Mouse (Mus musculus) urinary bladder, postnatal 14 days (tissue): ENCODE data around the gene Ppp6c.
"Not testable (repeated sequence)": the region's sequence is repeated elsewhere in the genome, so short reads cannot be mapped to it uniquely, and the experiment has no call there.

ENCODE experiments used
- DNase-seq: peaks from one replicate; pipeline ENCODE4 v3.0.0; 2021; ENCODE audit warnings: low spot score

Ppp6c gene

GRCm38 (mm10) chr2:39226019-39226640 is at the start of gene Ppp6c:
Ppp6c (minus strand) TSS chr2:39226451.
- DNase-seq: peak; percentile 93

GRCm38 (mm10) chr2:39268357-39268756 is 42.1 kb upstream of the Ppp6c start:
- no peak for DNase-seq

- not testable (repeated sequence) for DNase-seq
Observed at GRCm38 (mm10) chr2:39252275-39252674, 26.0 kb upstream of the Ppp6c start.

GRCm38 (mm10) chr2:39246862-39247261 is 20.6 kb upstream of the Ppp6c start:
- not testable (repeated sequence) for DNase-seq

GRCm38 (mm10) chr2:39226731-39227130 is 480 bp upstream of the Ppp6c start:
- DNase-seq: no peak

GRCm38 (mm10) chr2:39225331-39226018 is 776 bp downstream of the Ppp6c start:
- peak; percentile 40 for DNase-seq

GRCm38 (mm10) chr2:39224621-39225020 is 1.6 kb downstream of the Ppp6c start:
- DNase-seq: no peak

- no peak for DNase-seq
Observed at GRCm38 (mm10) chr2:39220010-39220409, 6.2 kb downstream of the Ppp6c start.

GRCm38 (mm10) chr2:39219034-39219433 is 7.2 kb downstream of the Ppp6c start:
- no peak for DNase-seq

- DNase-seq: no peak
Observed at GRCm38 (mm10) chr2:39217150-39217549, 9.1 kb downstream of the Ppp6c start.

- no peak for DNase-seq
Observed at GRCm38 (mm10) chr2:39210738-39211137, 15.5 kb downstream of the Ppp6c start.

GRCm38 (mm10) chr2:39203359-39203758 is 22.9 kb downstream of the Ppp6c start:
- no peak for DNase-seq

- DNase-seq: no peak
Observed at GRCm38 (mm10) chr2:39194809-39195208, 31.4 kb downstream of the Ppp6c start.

GRCm38 (mm10) chr2:39190561-39191056 is 35.6 kb downstream of the Ppp6c start, which contains the start of gene Scai:
Scai (minus strand) TSS chr2:39190734.
- peak; percentile 98 for DNase-seq

- DNase-seq: peak; percentile 41
Observed at GRCm38 (mm10) chr2:39189961-39190560, 36.2 kb downstream of the Ppp6c start.

GRCm38 (mm10) chr2:39185942-39186341 is 40.3 kb downstream of the Ppp6c start:
- DNase-seq: no peak

- no peak for DNase-seq
Observed at GRCm38 (mm10) chr2:39183587-39183986, 42.7 kb downstream of the Ppp6c start.

- no peak for DNase-seq
Observed at GRCm38 (mm10) chr2:39160996-39161395, 65.3 kb downstream of the Ppp6c start.

- no peak for DNase-seq
Observed at GRCm38 (mm10) chr2:39157916-39158315, 68.3 kb downstream of the Ppp6c start.

GRCm38 (mm10) chr2:39156821-39157220 is 69.4 kb downstream of the Ppp6c start:
- DNase-seq: no peak

GRCm38 (mm10) chr2:39150943-39151342 is 75.3 kb downstream of the Ppp6c start:
- DNase-seq: no peak

- DNase-seq: no peak
Observed at GRCm38 (mm10) chr2:39148075-39148474, 78.2 kb downstream of the Ppp6c start.

GRCm38 (mm10) chr2:39146469-39146868 is 79.8 kb downstream of the Ppp6c start:
- DNase-seq: no peak
